In the genomic region with DNA sequence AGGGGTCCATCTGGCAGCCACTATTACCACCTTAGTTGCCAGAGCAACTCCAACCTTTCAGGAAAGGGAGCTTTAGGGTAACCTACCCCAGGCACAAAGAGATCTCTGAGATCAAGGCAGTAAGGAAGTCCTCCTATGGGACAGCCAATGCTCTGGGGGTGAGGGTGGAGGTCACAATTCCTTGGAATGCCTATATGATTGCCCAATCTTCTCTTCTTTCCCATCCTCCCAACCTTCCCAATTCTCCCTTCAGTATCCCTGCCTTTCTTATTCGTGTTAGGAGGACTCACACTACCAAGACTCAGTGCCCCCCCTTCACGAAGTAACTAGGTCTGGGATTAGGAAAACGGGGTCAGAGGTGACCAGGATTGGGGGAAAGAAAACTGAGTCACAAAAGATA, we compare ENCODE assay signal across 9 mouse cellular contexts. TPM values are rescaled to one million over a fixed set of nuclear protein-coding genes. Genes with fewer than 3 reads are reported as not detected.
A peak's percentile ranks its signal among the peaks of the same experiment; 100 is the strongest.
DNase-seq lines count a peak whose midpoint lies in the region; ATAC-seq and TF ChIP-seq lines count a peak whose summit lies in the region.
"Had no signal": no experiment of that assay in that cellular context is flagged by ENCODE, and none has a peak within 500 bp of the region (broad histone marks: within the 10 kb centered on the region; RNA-seq: fewer than 3 reads in every experiment).

No protein-coding gene starts in this region.

- no peaks in the 10 kb centered on the region for H3K9me3 ChIP-seq in lung, embryonic 16.5 days (ENCODE audit: control insufficient read depth, low read length)
- H3K9me3 ChIP-seq in limb, embryonic 11.5 days (ENCODE audit: control insufficient read depth, low read length) = no peaks in the 10 kb centered on the region

- peak overlapping the region; percentile 75 for H3K4me3 ChIP-seq in lung, embryonic 16.5 days (ENCODE audit: low read length)
- H3K4me3 ChIP-seq in embryonic fibroblast, embryonic 13.5 days (ENCODE audit: insufficient read depth, low read length) = peak overlapping the region; percentile 77
- H3K4me3 ChIP-seq in limb, embryonic 11.5 days (ENCODE audit: low read depth, low read length) = peak overlapping the region; percentile 74
- H3K4me3 ChIP-seq in small intestine, adult 2 months (ENCODE audit: low read depth, low read length) = peak overlapping the region; percentile 86

- no peak for DNase-seq in lung, postnatal 4 days
- DNase-seq in limb, embryonic 11.5 days (ENCODE audit: low spot score) = no peak
- DNase-seq in spleen, postnatal 4 days (ENCODE audit: low spot score in 2 of 2) = no peak
- no peak for DNase-seq in kidney, postnatal 36 days
- no peak for DNase-seq in cerebellum, adult 9-11 months

- H3K4me2 ChIP-seq in lung, embryonic 16.5 days (ENCODE audit: low read depth, low read length) = peak overlapping the region; percentile 53
- H3K4me2 ChIP-seq in limb, embryonic 11.5 days (ENCODE audit: low read depth, severe bottlenecking) = peak overlapping the region; percentile 80

- peaks cover 39% of the 10 kb centered on the region for H3K4me1 ChIP-seq in lung, embryonic 16.5 days (replicated peaks; ENCODE audit: control insufficient read depth, insufficient read depth, low read length)
- peaks cover 9% of the 10 kb centered on the region for H3K4me1 ChIP-seq in embryonic fibroblast, embryonic 13.5 days (ENCODE audit: control insufficient read depth, insufficient read depth, low read length)
- H3K4me1 ChIP-seq in limb, embryonic 11.5 days (ENCODE audit: control insufficient read depth, insufficient read depth, low read length) = peaks cover 32% of the 10 kb centered on the region
- H3K4me1 ChIP-seq in small intestine, adult 2 months (ENCODE audit: control insufficient read depth, insufficient read depth, insufficient read length, low read length) = peaks cover 8% of the 10 kb centered on the region

- no peak overlapping the region; the same call in 1 of the 2 replicates for H3K27ac ChIP-seq in lung, embryonic 16.5 days (ENCODE audit: low read length)
- peak overlapping the region; percentile 62 for H3K27ac ChIP-seq in embryonic fibroblast, embryonic 13.5 days (ENCODE audit: insufficient read depth, low read length)
- peak overlapping the region; percentile 98; the same call in 1 of the 2 replicates for H3K27ac ChIP-seq in limb, embryonic 11.5 days (replicated peaks; ENCODE audit: low read depth, low read length)
- no peak overlapping the region for H3K27ac ChIP-seq in small intestine, adult 2 months (ENCODE audit: insufficient read depth, low read depth, low read length)

- no peaks in the 10 kb centered on the region for H3K27me3 ChIP-seq in lung, embryonic 16.5 days (ENCODE audit: control insufficient read depth, insufficient read depth, low read depth, low read length)
- no peaks in the 10 kb centered on the region for H3K27me3 ChIP-seq in limb, embryonic 11.5 days (ENCODE audit: control insufficient read depth, insufficient read depth, low read length)
- no peaks in the 10 kb centered on the region for H3K27me3 ChIP-seq in small intestine, adult 2 months (ENCODE audit: control insufficient read depth, insufficient read depth, low read length)

- peak overlapping the region; percentile 92 for H3K9ac ChIP-seq in lung, embryonic 16.5 days (ENCODE audit: low read length)
- peak overlapping the region; percentile 95 for H3K9ac ChIP-seq in limb, embryonic 11.5 days (ENCODE audit: low read length)

- no peak for TF ChIP-seq POLR2A in embryonic fibroblast, embryonic 13.5 days (IDR thresholded peaks at IDR 0.05; ENCODE audit: low read depth, low read length)
- TF ChIP-seq POLR2A in small intestine, adult 2 months (IDR thresholded peaks at IDR 0.05; ENCODE audit: low read depth, low read length) = no peak

- no peak for TF ChIP-seq CTCF in embryonic fibroblast, embryonic 13.5 days (IDR thresholded peaks at IDR 0.05; ENCODE audit: borderline replicate concordance, insufficient read depth, low read length)
- no peak for TF ChIP-seq CTCF in small intestine, adult 2 months (IDR thresholded peaks at IDR 0.05; ENCODE audit: extremely low read depth, insufficient read length, insufficient replicate concordance, low read depth, low read length)

- WGBS in lung, embryonic 16.5 days = 2% methylated on average over 3 of the region's 3 CpGs
- 5% methylated on average over 3 of the region's 3 CpGs for WGBS in limb, embryonic 11.5 days
- WGBS in small intestine, adult 2 months = 4% methylated on average over 3 of the region's 3 CpGs

- ATAC-seq in lung, embryonic 16.5 days (ENCODE audit: low read depth) = no peak
- no peak for ATAC-seq in limb, embryonic 11.5 days (ENCODE audit: insufficient number of reproducible peaks, low FRiP score, low TSS enrichment, low read depth)

- no peaks in the 10 kb centered on the region for H3K36me3 ChIP-seq in lung, embryonic 16.5 days (ENCODE audit: control insufficient read depth, insufficient read depth, low read length)
- no peaks in the 10 kb centered on the region for H3K36me3 ChIP-seq in limb, embryonic 11.5 days (ENCODE audit: control insufficient read depth, insufficient read depth, low read length)
- no peaks in the 10 kb centered on the region for H3K36me3 ChIP-seq in small intestine, adult 2 months (ENCODE audit: control insufficient read depth, insufficient read depth, low read length)

RNA-seq across cellular contexts. Expression of gene Gm45234, which starts 0.5 kb away (rescaled TPM):
- polyA plus RNA-seq in lung, embryonic 16.5 days (2015; fragmentation: Nextera tagmentation; extraction: Ambion mirVana) = not detected in 2 replicates
- 0.58 and 0.63 TPM in 2 replicates for polyA plus RNA-seq in embryonic fibroblast, embryonic 13.5 days (2011; ENCODE audit: insufficient read length, low read depth, missing spikeins)
- polyA plus RNA-seq in limb, embryonic 11.5 days (2014; fragmentation: Nextera tagmentation; extraction: Ambion mirVana) = 0.13 TPM in 1 of 2 replicates, not detected in the other
- not detected in 2 replicates for polyA plus RNA-seq in small intestine, adult 2 months (2012; rRNA removed)
- polyA plus RNA-seq: brain, embryonic 14.5 days had no signal

RNA-seq across cellular contexts. Expression of gene Atn1, which starts 1.0 kb away (rescaled TPM):
- polyA plus RNA-seq in lung, embryonic 16.5 days (2015; fragmentation: Nextera tagmentation; extraction: Ambion mirVana) = 14.0 and 14.7 TPM in 2 replicates
- 75.9 and 77.3 TPM in 2 replicates for polyA plus RNA-seq in embryonic fibroblast, embryonic 13.5 days (2011; ENCODE audit: insufficient read length, low read depth, missing spikeins)
- 13.1 and 14.0 TPM in 2 replicates for polyA plus RNA-seq in limb, embryonic 11.5 days (2014; fragmentation: Nextera tagmentation; extraction: Ambion mirVana)
- polyA plus RNA-seq in small intestine, adult 2 months (2012; rRNA removed) = 42.8 and 92.6 TPM in 2 replicates

RNA-seq across cellular contexts. Expression of gene Grcc10, which starts 14.1 kb away (rescaled TPM):
- 430 and 446 TPM in 2 replicates for polyA plus RNA-seq in lung, embryonic 16.5 days (2015; fragmentation: Nextera tagmentation; extraction: Ambion mirVana)
- polyA plus RNA-seq in embryonic fibroblast, embryonic 13.5 days (2011; ENCODE audit: insufficient read length, low read depth, missing spikeins) = 149 and 157 TPM in 2 replicates
- polyA plus RNA-seq in limb, embryonic 11.5 days (2014; fragmentation: Nextera tagmentation; extraction: Ambion mirVana) = 491 and 549 TPM in 2 replicates
- 80.4 and 143 TPM in 2 replicates for polyA plus RNA-seq in small intestine, adult 2 months (2012; rRNA removed)

RNA-seq across cellular contexts. Expression of gene Eno2, which starts 14.2 kb away (rescaled TPM):
- 3.5 and 4.7 TPM in 2 replicates for polyA plus RNA-seq in lung, embryonic 16.5 days (2015; fragmentation: Nextera tagmentation; extraction: Ambion mirVana)
- 17.5 and 24.1 TPM in 2 replicates for polyA plus RNA-seq in embryonic fibroblast, embryonic 13.5 days (2011; ENCODE audit: insufficient read length, low read depth, missing spikeins)
- 1.8 and 3.0 TPM in 2 replicates for polyA plus RNA-seq in limb, embryonic 11.5 days (2014; fragmentation: Nextera tagmentation; extraction: Ambion mirVana)
- polyA plus RNA-seq in small intestine, adult 2 months (2012; rRNA removed) = 1.3 and 1.7 TPM in 2 replicates

RNA-seq across cellular contexts. Expression of gene Ptpn6, which starts 16.8 kb away (rescaled TPM):
- polyA plus RNA-seq in lung, embryonic 16.5 days (2015; fragmentation: Nextera tagmentation; extraction: Ambion mirVana) = 21.3 and 27.3 TPM in 2 replicates
- polyA plus RNA-seq in embryonic fibroblast, embryonic 13.5 days (2011; ENCODE audit: insufficient read length, low read depth, missing spikeins) = 0.53 and 4.3 TPM in 2 replicates
- 7.8 and 8.7 TPM in 2 replicates for polyA plus RNA-seq in limb, embryonic 11.5 days (2014; fragmentation: Nextera tagmentation; extraction: Ambion mirVana)
- polyA plus RNA-seq in small intestine, adult 2 months (2012; rRNA removed) = 23.0 and 41.0 TPM in 2 replicates

Comparison
In these comparisons a context has a peak if more than half of its experiments do, and no peak if none do; other contexts are left out.
1. H3K27ac ChIP-seq: peak in embryonic fibroblast, embryonic 13.5 days (single experiment) and limb, embryonic 11.5 days (single experiment); none in lung, embryonic 16.5 days (single experiment) and small intestine, adult 2 months (single experiment).
2. Peak in every context shown above with its lines, with median percentiles within 50 percentile points of each other: H3K4me3 ChIP-seq.